Mouse (Mus musculus): ENCODE measurements at regions not wholly inside any gene's neighbourhood (a gene's known extent, or its start where the extent isn't known, plus 50 kb on each side); places are given as distances from the start of the nearest gene placed in this dataset.

GRCm38 (mm10) chr9:111846366-111846765, 156.2 kb upstream of the Stac start:
- TF ChIP-seq CTCF (IDR thresholded peaks at IDR 0.05; ENCODE audit: low read depth) (no peak), EP300 (IDR thresholded peaks at IDR 0.05; ENCODE audit: low read depth) (no peak)

Measured in liver, postnatal 0 days (tissue).